Mouse (Mus musculus): ENCODE measurements around the gene Adam10.

Adam10 gene

DNA sequence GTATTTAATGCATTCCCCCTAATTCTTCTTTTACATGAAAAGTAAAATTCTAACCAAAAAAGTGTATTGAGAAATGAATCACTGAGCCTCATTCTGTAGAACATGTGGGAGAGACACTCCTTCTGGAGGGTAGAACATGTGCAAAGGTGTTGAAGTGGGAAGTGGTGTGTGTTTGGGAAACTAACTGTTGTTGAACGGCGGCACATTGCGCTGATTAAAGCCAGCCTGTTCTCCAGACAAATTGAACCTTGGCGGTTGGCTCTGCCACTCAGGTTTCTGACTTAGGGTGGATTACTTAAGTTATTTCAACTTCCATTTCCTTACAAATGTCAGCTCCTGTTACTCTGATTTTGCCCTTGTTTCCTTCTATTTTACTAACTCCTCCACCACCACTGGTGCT lies 5.1 kb upstream of the Adam10 start:
- DNase-seq (ENCODE audit: low spot score): no peak

- no peak for DNase-seq (ENCODE audit: low spot score)
These were observed 3.7 kb upstream of the Adam10 start for GRCm38 (mm10) chr9:70675117-70675516.

DNA sequence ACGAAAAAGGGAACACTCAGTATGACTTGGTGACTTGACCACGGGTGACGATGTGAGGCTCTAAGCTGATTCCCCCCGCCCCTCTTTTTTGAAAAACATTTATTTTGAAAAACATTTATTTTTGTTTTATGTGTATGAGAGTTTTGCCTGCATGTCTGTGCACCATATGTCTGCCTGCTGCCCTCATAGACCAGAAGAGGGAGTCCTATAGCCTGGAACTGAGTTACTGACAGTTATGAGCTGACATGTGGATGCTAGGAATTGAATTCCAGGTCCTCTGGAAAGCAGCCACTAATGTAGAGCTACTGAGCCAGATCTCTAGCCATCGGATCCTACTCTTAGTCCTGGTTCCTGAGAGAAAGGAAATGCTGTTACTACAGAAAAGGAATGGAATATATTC lies 2.8 kb upstream of the Adam10 start:
- DNase-seq (ENCODE audit: low spot score): no peak

- DNase-seq (ENCODE audit: low spot score): peak; percentile 66
These were observed 615 bp downstream of the Adam10 start for GRCm38 (mm10) chr9:70679132-70680091.

DNA sequence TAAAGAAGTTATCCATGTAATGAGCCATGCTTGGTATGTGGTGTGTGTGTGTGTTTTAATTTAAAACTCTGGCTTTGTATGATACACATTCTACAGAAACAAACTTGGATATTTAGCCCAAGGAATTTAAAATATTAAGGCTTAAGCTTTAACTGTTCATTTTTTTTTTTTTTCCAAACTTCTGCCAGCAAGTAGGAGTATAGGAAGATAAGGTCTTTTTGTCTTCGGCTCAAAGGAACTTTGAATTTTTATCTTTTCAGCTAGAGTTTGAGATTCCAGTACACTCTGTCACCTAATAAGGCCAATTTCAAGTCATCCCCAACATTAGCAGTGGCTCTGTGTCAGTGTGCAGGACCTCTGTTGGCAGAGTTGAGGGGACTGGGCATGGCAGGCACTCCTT lies 3.4 kb downstream of the Adam10 start:
- DNase-seq (ENCODE audit: low spot score): no peak

- no peak for DNase-seq (ENCODE audit: low spot score)
These were observed 9.6 kb downstream of the Adam10 start for GRCm38 (mm10) chr9:70688301-70688968.

- no peak for DNase-seq (ENCODE audit: low spot score)
These were observed 11.1 kb downstream of the Adam10 start for GRCm38 (mm10) chr9:70689926-70690325.

- DNase-seq (ENCODE audit: low spot score): no peak
These were observed 11.8 kb downstream of the Adam10 start for GRCm38 (mm10) chr9:70690579-70690978.

GRCm38 (mm10) chr9:70691772-70692693 lies 13.2 kb downstream of the Adam10 start:
- DNase-seq (ENCODE audit: low spot score): no peak

- DNase-seq (ENCODE audit: low spot score): no peak
These were observed 16.9 kb downstream of the Adam10 start for GRCm38 (mm10) chr9:70695723-70696122.

DNA sequence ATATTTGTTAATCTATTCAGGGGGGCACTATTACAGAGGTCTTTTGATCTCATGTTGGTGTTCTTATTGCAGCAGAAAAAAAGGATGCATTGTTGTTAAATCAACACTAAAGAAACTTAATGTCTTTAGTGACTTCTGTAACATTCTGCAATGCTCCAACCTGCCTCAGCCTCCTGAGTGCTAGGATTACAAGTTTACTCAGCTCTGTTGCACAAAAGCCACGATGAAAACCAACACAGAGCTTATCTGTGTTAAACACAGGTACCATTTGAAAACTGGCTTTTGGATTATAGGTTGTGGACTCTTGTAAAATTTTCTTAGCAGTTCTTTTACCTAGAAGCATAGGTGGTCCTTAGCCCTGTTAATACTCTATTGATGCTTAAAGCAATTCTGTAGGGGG lies 19.3 kb downstream of the Adam10 start:
- no peak for DNase-seq (ENCODE audit: low spot score)

GRCm38 (mm10) chr9:70703597-70704203 lies 24.9 kb downstream of the Adam10 start:
- no peak for DNase-seq (ENCODE audit: low spot score)

DNA sequence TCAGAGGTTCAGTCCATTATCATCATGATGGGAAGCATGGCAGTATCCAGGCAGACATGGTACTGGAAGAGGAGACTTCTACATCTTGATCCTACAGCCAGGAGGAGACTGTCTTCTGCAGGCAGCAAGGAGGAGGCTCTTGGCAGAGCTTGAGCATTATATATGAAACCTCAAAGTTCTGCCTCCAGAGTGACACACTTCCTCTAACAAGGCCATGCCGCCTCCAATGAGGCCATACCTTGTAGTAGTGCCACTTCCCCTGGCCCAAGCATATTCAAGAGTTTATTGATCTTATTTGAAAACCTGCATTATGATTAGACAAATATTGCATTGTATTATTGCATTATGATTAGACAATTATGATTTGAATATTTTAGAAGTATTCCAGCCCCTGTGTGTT lies 27.6 kb downstream of the Adam10 start:
- DNase-seq (ENCODE audit: low spot score): no peak

DNA sequence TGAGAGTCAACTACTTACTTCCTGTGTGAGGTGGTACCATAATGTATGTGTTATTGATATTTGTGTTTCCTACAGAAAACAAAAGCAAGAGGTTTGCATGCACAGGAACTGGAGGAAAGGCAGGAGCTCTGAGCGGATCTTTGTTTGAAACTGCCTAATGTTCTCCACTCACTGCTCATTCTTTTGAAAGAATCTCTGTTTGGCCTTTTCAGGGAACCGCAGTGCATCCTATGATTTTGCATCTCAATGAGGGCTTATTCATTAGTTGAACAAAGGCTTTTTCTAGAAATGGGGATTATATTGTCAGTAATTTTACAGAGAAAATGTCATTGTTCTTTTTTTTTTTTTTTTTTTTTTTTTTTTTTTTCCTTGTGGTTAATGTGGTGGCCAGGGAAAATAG lies 50.7 kb downstream of the Adam10 start:
- DNase-seq (ENCODE audit: low spot score): no peak

DNA sequence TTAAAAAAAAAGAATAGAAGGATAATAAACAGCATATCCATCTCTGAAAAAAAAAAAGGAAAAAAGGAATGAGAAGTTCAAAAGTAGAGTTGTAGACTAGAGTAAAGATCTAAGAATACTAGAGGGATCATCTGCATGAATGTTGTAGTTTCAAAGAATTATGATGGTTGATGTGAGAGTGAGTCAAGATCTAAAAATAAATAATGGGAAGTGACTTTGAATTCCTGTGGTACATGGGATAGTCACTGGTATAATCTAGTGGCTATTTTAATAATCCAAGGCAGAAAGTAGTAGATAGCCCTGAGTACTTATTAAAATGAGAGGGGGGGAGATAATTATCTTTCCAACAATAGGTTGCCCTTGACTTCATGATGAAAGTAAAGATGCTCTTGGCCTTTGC lies 52.3 kb downstream of the Adam10 start:
- DNase-seq (ENCODE audit: low spot score): no peak

- no peak for DNase-seq (ENCODE audit: low spot score)
These were observed 54.4 kb downstream of the Adam10 start for GRCm38 (mm10) chr9:70733208-70733607.

- DNase-seq (ENCODE audit: low spot score): no peak
These were observed 61.2 kb downstream of the Adam10 start for GRCm38 (mm10) chr9:70739998-70740397.

GRCm38 (mm10) chr9:70751504-70752222 lies 72.9 kb downstream of the Adam10 start:
- DNase-seq (ENCODE audit: low spot score): no peak

- DNase-seq (ENCODE audit: low spot score): no peak
These were observed 82.2 kb downstream of the Adam10 start for GRCm38 (mm10) chr9:70760974-70761373.

- no peak for DNase-seq (ENCODE audit: low spot score)
These were observed 96.7 kb downstream of the Adam10 start for GRCm38 (mm10) chr9:70775517-70775916.

DNA sequence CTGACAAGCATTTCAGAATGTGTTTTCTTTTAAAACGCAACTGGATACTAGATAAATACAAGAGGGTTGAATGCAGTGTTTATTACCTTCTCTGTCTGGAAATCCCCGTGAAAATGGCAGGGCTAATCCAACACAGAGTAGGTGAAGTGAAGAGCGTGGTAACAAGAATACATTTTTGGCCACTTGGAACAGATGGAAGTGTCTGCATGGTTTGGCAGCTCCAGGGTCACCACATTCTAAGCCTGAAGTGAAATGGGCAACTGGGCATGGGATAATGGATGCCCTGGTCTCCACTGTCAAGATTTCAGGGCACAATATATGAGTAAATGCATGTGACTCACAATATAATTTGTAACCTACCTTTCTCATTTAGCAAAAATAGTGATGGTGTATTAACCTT lies 103.4 kb downstream of the Adam10 start:
- no peak for DNase-seq (ENCODE audit: low spot score)
